Mouse (Mus musculus) lung, adult 18-20 months (tissue): Measurements from ENCODE around the gene 4921536K21Rik.
"Not testable (repeated sequence)": the region's sequence is repeated elsewhere in the genome, so short reads cannot be mapped to it uniquely, and the experiment has no call there.

ENCODE experiments used
- DNase-seq, 2 experiments: peaks; one replicate each; pipeline ENCODE4 v3.0.0; 2022; ENCODE audit warnings: mixed read lengths in 2 of 2

Gene 4921536K21Rik

DNA sequence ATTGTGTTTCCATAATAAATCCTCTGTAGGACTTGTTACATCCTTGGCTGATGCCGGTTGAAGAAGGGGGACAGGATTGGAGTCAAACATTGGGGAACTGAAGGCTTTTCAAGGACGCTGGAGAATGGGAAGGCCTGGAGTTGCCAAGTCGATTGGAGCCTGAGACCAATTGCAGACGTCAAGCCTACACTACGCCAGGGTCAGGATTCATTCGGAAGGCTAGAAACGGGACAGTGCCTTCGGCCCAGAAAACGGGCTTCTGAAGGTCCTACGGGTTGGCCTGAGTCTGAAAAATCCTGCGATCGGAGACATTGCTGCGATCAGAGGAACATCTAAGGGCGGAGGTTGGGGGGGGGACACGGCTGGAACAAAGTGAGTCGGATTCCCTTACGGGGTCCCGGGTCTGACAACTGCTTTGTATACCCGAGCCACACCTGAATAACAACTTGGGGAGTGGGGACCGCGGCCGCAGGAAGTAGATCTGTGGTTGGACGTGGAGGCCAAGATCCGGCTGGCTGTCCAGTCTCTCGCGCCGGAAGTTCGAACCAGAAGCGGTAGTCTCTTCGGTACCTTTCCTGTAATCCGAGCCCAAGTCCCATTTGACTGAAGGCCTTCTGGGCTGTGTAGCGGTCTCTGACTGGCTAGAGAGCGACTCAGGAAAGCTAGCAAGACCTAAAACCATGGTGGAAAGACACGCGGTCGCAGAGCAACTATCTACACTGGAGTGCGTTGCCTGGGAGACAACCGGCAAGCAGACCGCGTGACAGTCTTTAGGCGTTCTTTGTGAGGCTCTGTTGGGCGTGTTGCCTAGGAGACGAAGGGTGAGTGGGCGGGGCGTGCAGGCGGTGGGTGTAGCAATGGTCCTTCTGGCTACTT is at the start of gene 4921536K21Rik, which contains the start of gene Dusp18:
4921536K21Rik (minus strand) TSS at position 693 of the 876 bp plus-strand sequence.
Dusp18 (plus strand) TSS at position 835 of the 876 bp plus-strand sequence.
- peak; percentile 96 to 97 for DNase-seq

- DNase-seq: no peak
Measured at GRCm38 (mm10) chr11:3941371-3941770, 46.5 kb upstream of the 4921536K21Rik start.

- no peak for DNase-seq
Measured at GRCm38 (mm10) chr11:3937321-3937874, 42.5 kb upstream of the 4921536K21Rik start.

DNA sequence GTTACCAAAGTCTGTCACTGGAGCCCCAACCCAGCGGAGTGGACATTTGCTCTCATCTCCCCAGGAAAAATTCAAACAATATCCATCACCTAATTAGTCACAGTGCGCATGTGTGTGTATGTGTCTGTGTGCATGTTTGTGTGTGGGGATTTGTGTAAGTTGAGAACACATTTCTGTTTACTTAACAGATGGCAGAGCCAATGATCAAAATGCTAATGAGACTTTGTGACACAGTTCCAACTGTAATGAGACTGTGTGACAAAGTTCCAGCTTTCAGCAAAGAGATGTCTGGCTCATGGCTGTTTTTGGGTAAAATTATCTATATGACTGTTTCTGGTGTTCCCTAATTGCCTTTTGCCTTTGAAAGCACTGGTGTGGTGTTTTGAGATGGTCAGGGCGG is 41.4 kb upstream of the 4921536K21Rik start:
- no peak for DNase-seq

DNA sequence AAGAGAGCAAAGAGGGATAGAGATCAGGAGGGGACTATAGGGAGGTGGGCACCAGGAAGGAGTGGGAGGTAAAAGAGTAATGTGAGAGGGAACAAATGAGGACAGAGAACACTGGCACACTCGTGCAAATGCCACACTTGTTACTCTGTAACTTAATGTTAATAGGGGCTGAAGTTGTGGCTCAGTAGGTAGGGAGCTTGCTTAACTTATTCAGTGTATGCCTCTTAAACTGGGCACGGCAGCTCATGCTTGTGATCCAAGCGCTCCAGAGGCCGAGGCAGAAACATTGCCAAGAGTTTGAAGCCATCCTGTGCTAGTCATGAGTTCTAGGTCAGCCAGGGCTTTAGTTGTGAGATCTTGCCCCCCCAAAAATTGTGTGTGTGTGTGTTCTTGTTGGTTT is 40.2 kb upstream of the 4921536K21Rik start:
- no peak for DNase-seq

DNA sequence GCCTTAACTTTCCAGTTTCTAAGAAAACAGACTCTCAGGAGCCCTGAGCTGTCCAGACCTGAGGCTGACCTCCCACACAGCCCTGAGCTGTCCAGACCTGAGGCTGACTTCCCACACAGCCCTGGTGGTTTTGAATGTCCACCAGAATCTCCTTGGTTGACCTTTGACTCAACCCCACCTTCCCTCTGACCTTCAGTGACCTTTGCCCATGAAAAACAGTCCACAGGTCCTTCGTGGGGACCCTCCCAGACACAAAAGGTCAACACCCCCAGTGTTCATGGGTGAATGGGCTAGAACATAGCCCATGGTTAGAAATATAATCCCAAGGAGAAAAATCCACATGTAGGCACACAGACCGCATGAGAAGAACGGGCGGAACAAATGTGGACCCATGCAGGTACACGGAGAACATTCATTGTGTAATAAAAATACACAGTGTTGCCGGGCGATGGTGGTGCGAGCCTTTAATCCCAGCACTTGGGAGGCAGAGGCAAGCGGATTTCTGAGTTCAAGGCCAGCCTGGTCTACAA is 38.9 kb upstream of the 4921536K21Rik start:
- no peak for DNase-seq

DNA sequence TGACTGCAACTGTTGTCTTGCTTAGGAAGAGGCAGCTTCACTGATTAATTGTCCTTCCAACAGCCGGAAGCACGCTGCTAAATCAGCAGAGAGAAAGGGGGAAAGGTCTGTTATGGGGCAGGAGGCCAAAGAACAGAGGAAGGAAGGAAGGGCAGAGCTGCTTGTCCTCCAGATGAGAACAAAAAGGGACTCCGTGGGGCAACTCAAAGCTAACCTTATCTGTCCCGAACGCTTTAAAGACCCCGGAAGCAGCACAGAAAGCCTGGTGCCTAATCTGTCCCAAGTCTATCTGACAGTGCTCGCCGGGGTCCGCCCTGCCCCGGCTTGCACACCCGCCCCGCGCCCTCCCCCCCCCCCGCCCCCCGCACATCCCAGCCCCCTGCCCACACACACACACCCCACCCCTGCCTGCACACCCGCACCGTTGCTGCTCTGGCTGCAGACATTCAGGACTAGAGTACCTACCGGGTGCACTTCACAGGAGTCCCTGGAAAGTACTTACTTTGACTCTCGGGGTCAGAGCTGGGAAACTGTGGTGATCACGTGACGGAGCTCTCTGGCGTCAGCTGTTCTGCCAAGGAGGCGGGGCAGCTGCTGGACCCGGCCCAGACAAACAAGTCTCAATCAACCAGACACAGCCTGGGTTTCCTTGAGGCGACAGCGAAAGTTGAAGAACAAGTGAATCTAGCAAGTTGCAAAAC is 36.8 kb upstream of the 4921536K21Rik start, which contains the start of gene Tcn2:
Tcn2 (minus strand) TSS at position 649 of the 701 bp plus-strand sequence.
- peak; percentile 95 to 97 for DNase-seq

DNA sequence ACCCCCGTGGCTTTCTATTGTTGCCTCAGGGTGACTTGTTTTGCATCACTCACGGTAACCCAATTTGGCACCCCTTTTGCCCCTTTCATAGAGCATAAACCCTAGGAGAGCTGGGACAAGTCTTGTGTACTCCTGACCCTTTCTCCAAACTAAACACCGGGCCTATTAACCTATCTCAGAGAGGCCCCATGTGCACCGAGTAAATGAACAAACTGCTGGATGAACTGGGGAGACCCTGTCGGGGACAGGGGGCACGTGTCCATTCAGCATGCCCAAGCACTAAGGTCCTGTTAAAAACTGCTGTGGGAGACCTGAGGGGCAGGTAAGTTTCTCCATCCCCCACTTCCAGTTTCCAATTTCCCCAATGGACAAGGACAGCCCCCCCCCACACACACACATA is 36.0 kb upstream of the 4921536K21Rik start:
- DNase-seq: no peak

- DNase-seq: peak; percentile 43 to 69
Measured at GRCm38 (mm10) chr11:3930019-3930418, 35.1 kb upstream of the 4921536K21Rik start.

- DNase-seq: no peak
Measured at GRCm38 (mm10) chr11:3925916-3926315, 31.0 kb upstream of the 4921536K21Rik start.

DNA sequence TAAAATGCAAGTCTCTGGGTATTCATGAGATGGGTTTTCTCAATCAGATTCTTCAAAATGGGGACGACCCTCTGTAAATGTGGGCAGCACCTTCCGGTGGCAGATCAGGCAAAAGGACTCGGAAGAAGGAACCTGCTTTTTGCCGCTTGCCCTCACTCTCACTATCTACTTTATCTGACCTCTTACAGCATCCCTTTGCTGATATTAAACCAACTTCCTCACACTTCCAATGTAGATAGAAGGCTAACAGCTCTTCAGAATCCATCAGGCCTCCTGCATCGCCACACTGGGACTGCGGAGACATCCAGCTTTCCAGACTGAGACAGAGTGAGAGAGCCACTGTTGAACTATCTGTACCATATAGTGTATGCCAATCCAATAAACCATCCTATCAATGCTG is 27.8 kb upstream of the 4921536K21Rik start:
- DNase-seq: no peak

- no peak for DNase-seq
Measured at GRCm38 (mm10) chr11:3922115-3922514, 27.2 kb upstream of the 4921536K21Rik start.

- DNase-seq: peak; percentile 40 to 69
Measured at GRCm38 (mm10) chr11:3921281-3921850, 26.5 kb upstream of the 4921536K21Rik start.

DNA sequence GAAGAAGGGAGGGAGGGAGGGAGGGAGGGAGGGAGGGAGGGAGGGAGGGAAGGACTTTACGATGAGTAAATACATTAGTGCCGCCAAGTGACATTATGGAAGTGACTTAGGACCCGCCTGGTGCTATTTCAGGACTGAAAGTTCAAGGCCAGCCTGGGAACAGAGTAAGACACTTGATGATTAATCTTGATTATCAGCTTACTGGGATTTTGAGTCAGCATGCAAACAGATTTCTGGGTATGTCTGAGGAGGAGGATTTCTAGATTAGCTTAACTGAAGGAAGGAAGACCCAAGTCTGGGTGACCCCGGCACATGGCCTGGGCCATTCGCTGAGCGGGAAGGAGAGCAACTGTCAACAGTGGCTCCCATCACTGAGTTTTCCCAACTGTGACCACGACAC is 25.6 kb upstream of the 4921536K21Rik start:
- no peak for DNase-seq

DNA sequence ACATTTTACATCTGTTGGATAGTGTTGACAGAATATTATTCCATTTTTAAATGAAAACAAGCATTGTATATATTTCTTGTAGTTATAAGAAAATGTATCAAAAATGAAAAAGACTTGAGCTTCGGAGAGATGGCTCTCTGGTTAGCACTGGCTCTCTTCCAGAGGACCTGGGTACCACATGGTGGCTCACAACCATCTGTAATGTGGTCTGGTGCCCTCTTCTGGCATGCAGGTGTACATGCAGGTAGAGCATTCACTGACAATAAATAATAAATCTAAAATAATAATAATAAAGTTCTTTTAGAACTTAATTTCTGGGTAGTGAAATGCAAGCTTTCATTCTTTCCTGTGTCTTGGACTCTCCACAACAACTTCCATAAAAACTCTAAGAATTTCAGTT is 23.8 kb upstream of the 4921536K21Rik start:
- DNase-seq: peak in 1 of 2 experiments; percentile 39

DNA sequence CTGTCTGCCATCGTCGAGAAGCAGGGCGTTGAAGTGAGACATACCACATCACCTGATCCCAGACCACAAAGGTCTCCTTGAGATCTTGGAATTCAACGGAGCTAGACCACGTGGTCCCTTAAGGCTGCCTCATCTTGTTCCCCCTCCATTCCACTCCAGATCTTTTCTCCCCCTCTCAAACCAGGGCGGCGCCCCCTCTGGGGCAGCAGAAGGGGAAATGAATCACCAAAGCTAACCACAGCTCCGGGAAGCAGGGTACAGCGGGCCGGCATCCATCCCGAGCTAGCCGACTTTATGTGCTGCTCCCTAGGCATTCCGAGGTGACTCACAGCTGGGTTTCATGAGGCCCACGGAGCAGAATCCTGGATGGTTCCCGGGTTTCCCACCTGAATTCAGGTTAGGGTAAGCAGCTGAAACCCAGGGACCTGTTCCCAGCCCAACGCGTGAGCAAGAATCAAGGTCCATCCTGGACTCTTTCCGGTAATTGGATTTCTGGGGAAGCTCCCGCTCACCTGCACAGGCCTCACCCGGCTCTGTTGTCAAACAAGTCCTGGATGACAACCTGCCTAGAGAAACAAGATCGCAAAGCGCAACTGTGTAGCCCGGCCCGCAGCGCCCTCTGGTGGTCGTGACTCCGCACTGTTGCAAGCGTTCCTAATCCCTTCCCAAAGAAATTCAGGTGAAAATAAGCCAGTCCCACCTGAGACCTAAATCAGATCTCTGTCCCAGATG is 19.4 kb upstream of the 4921536K21Rik start, which contains the start of gene Slc35e4:
Slc35e4 (minus strand) TSS at position 556 of the 732 bp plus-strand sequence.
- DNase-seq: peak; percentile 80 to 86

- peak; percentile 97 to 98 for DNase-seq
Measured at GRCm38 (mm10) chr11:3913316-3914108, 18.6 kb upstream of the 4921536K21Rik start.

GRCm38 (mm10) chr11:3912875-3913271 is 18.0 kb upstream of the 4921536K21Rik start:
- DNase-seq: peak; percentile 48 to 49

DNA sequence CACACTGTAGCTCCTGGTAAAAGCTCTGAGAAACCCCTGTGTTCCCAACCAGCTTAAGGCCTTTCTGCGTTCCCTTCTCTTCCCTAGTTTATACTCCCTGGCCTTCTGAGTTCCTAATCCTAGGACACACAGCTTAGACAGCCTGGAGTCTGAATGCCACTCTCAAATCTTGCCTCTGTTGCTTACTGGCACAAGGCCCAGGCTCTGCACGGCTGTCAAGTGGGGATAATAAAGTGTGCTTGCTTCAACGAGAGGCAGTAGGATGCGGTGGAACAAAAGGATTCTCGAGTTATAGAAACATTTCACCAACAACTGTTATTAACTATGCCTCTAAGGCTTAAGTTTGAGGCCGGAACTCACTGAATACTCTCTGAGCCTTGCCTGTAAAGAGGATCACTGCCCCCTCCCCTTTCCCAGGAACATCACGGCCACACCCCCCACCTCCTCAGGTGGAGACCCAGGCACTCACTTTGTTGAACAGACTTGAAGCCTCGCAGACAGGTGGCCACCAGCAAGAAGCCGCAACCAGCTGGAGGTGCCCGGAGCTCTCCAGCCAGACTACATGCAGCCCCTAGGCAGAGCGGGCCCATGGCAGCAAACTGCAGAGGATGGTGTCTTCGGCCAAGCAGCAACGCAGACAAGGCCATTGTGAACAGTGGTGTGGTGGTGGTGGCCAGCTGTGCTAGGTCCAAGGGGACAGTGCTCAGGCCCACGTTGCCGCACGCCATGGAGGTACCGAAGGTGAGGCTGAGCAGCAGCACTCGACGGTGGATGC is 17.4 kb upstream of the 4921536K21Rik start:
- DNase-seq: peak in 1 of 2 experiments; percentile 46

GRCm38 (mm10) chr11:3911440-3911839 is 16.5 kb upstream of the 4921536K21Rik start:
- not testable (repeated sequence) for DNase-seq
